Mouse (Mus musculus) brain, adult 2 months (tissue): ENCODE results near the gene P4ha1.
"Not testable (repeated sequence)": the region's sequence is repeated elsewhere in the genome, so short reads cannot be mapped to it uniquely, and the experiment has no call there.

Source experiments
- DNase-seq: peaks from one replicate; pipeline ENCODE4 v3.0.0; 2011; ENCODE audit warnings: low read depth, low spot score

P4ha1 gene

GRCm38 (mm10) chr10:59323100-59323487 lies at the start of gene P4ha1:
P4ha1 (plus strand) TSS chr10:59323296.
- peak; percentile 99 for DNase-seq

GRCm38 (mm10) chr10:59275745-59276144 lies 47.4 kb upstream of the P4ha1 start:
- no peak for DNase-seq

- DNase-seq: no peak
Observed at GRCm38 (mm10) chr10:59277116-59277515, 46.0 kb upstream of the P4ha1 start.

GRCm38 (mm10) chr10:59277729-59278475 lies 45.2 kb upstream of the P4ha1 start:
- DNase-seq: no peak

GRCm38 (mm10) chr10:59283164-59283563 lies 39.9 kb upstream of the P4ha1 start:
- no peak for DNase-seq

- DNase-seq: no peak
Observed at GRCm38 (mm10) chr10:59283749-59284148, 39.3 kb upstream of the P4ha1 start.

- peak; percentile 29 for DNase-seq
Observed at GRCm38 (mm10) chr10:59285530-59285929, 37.6 kb upstream of the P4ha1 start.

GRCm38 (mm10) chr10:59287251-59287650 lies 35.8 kb upstream of the P4ha1 start:
- DNase-seq: no peak

GRCm38 (mm10) chr10:59287662-59288061 lies 35.4 kb upstream of the P4ha1 start:
- DNase-seq: no peak

- DNase-seq: no peak
Observed at GRCm38 (mm10) chr10:59289062-59289461, 34.0 kb upstream of the P4ha1 start.

GRCm38 (mm10) chr10:59291536-59291935 lies 31.6 kb upstream of the P4ha1 start:
- no peak for DNase-seq

- DNase-seq: no peak
Observed at GRCm38 (mm10) chr10:59292079-59292478, 31.0 kb upstream of the P4ha1 start.

- DNase-seq: peak; percentile 91
Observed at GRCm38 (mm10) chr10:59292558-59292957, 30.5 kb upstream of the P4ha1 start.

GRCm38 (mm10) chr10:59295241-59295811 lies 27.8 kb upstream of the P4ha1 start:
- peak; percentile 79 for DNase-seq

GRCm38 (mm10) chr10:59296261-59296660 lies 26.8 kb upstream of the P4ha1 start:
- DNase-seq: peak; percentile 85

- DNase-seq: not testable (repeated sequence)
Observed at GRCm38 (mm10) chr10:59302671-59303070, 20.4 kb upstream of the P4ha1 start.

GRCm38 (mm10) chr10:59308993-59309715 lies 13.9 kb upstream of the P4ha1 start:
- DNase-seq: peak; percentile 69

GRCm38 (mm10) chr10:59310124-59310523 lies 13.0 kb upstream of the P4ha1 start:
- no peak for DNase-seq

GRCm38 (mm10) chr10:59310691-59311457 lies 12.2 kb upstream of the P4ha1 start:
- no peak for DNase-seq

- DNase-seq: peak; percentile 24
Observed at GRCm38 (mm10) chr10:59311881-59312280, 11.2 kb upstream of the P4ha1 start.

GRCm38 (mm10) chr10:59321112-59321511 lies 2.0 kb upstream of the P4ha1 start:
- DNase-seq: peak; percentile 75

- no peak for DNase-seq
Observed at GRCm38 (mm10) chr10:59322271-59322670, 825 bp upstream of the P4ha1 start.
